Mouse (Mus musculus) c-Kit-positive CD71-positive TER-119-positive erythroid progenitor cells, embryonic 14.5 days (primary cell): ENCODE results near the gene Scn5a.

Source experiments
- DNase-seq: peaks from one replicate; pipeline ENCODE4 v3.0.0-alpha.2; 2013; ENCODE audit warnings: low spot score

Gene Scn5a

GRCm38 (mm10) chr9:119460410-119460809 is 118.4 kb downstream of the Scn5a start:
- peak; percentile 49 for DNase-seq

GRCm38 (mm10) chr9:119457122-119457521 is 121.7 kb downstream of the Scn5a start:
- DNase-seq: no peak

- DNase-seq: no peak
These were observed 122.8 kb downstream of the Scn5a start for GRCm38 (mm10) chr9:119455967-119456366.

GRCm38 (mm10) chr9:119445737-119446136 is 133.1 kb downstream of the Scn5a start:
- DNase-seq: no peak

- DNase-seq: peak; percentile 90
These were observed 133.9 kb downstream of the Scn5a start, which contains the start of gene Exog for GRCm38 (mm10) chr9:119444738-119445429. Gene Exog, plus strand, starts transcription at chr9:119444943.

GRCm38 (mm10) chr9:119438498-119439000 is 140.3 kb downstream of the Scn5a start:
- DNase-seq: no peak

GRCm38 (mm10) chr9:119438065-119438464 is 140.8 kb downstream of the Scn5a start:
- DNase-seq: no peak

- no peak for DNase-seq
These were observed 143.0 kb downstream of the Scn5a start for GRCm38 (mm10) chr9:119435855-119436254.
